Mouse (Mus musculus) bone marrow macrophage, adult 2 months (primary cell): ENCODE results near the gene Bmper. TPM values are rescaled to one million over a fixed set of nuclear protein-coding genes. Genes with fewer than 3 reads are reported as not detected.

Experiments
- H3K27ac ChIP-seq: 2 replicates; pipeline ENCODE4 v1.5.1; 2012; ENCODE audit warnings: low read depth, low read length; ENCODE audit not compliant: insufficient read depth
- H3K4me1 ChIP-seq: 2 replicates; pipeline ENCODE4 v1.6.1; 2012; ENCODE audit warnings: low read length; ENCODE audit not compliant: control insufficient read depth, insufficient read depth
- H3K4me3 ChIP-seq: 2 replicates; pipeline ENCODE4 v1.5.1; 2012; ENCODE audit warnings: mild to moderate bottlenecking, low read length, moderate library complexity; ENCODE audit not compliant: insufficient read depth
- CTCF ChIP-seq: IDR thresholded peaks from 2 replicates; pipeline ENCODE4 v1.5.1; 2012; ENCODE audit warnings: low read depth, mild to moderate bottlenecking, low read length, moderate library complexity
- POLR2A ChIP-seq: IDR thresholded peaks from 2 replicates; pipeline ENCODE4 v1.6.1; 2012; ENCODE audit warnings: mild to moderate bottlenecking, low read depth, low read length, borderline replicate concordance
- polyA plus RNA-seq: library from polyadenylated mRNA; stranded (reverse); fragments of >200 nt; gene quantifications from 2 replicates; pipeline ENCODE4 v1.2.4, GENCODE M21; 2012; ENCODE audit not compliant: missing spikeins, insufficient read depth, insufficient read length

Bmper gene
- not detected in 2 replicates for polyA plus RNA-seq

- Histone ChIP-seq H3K27ac (no peak within 1 kb of the TSS), H3K4me1 (peaks cover 2% of the 10 kb centered on the region; the same call in 1 of the 2 replicates), H3K4me3 (peak within 1 kb of the TSS; percentile 48)
- no peak for TF ChIP-seq CTCF
- TF ChIP-seq POLR2A, result no peak
These were observed at the start of gene Bmper for GRCm38 (mm10) chr9:23222841-23223548. Gene Bmper, plus strand, starts transcription at chr9:23223076.

GRCm38 (mm10) chr9:23177476-23177875 lies 45.4 kb upstream of the Bmper start:
- Histone ChIP-seq H3K27ac (no peak overlapping the region), H3K4me3 (no peak overlapping the region), H3K4me1 (no peaks in the 10 kb centered on the region)
- TF ChIP-seq CTCF, result no peak
- no peak for TF ChIP-seq POLR2A

- TF ChIP-seq POLR2A (no peak), CTCF (no peak)
These were observed 35.7 kb upstream of the Bmper start for GRCm38 (mm10) chr9:23187181-23187580.

GRCm38 (mm10) chr9:23188136-23188535 lies 34.7 kb upstream of the Bmper start:
- Histone ChIP-seq H3K27ac (no peak overlapping the region), H3K4me3 (no peak overlapping the region), H3K4me1 (peaks cover 3% of the 10 kb centered on the region; the same call in 1 of the 2 replicates)
- TF ChIP-seq POLR2A (no peak), CTCF (no peak)

More at GRCm38 (mm10) chr9:23187181-23187580, 35.7 kb upstream of the Bmper start:
- no peak overlapping the region for H3K27ac ChIP-seq
- no peak overlapping the region for H3K4me3 ChIP-seq
- peaks cover 3% of the 10 kb centered on the region; the same call in 1 of the 2 replicates for H3K4me1 ChIP-seq

GRCm38 (mm10) chr9:23190950-23191349 lies 31.9 kb upstream of the Bmper start:
- Histone ChIP-seq H3K27ac (no peak overlapping the region), H3K4me1 (no peaks in the 10 kb centered on the region), H3K4me3 (no peak overlapping the region)
- no peak for TF ChIP-seq POLR2A
- no peak for TF ChIP-seq CTCF

- H3K27ac ChIP-seq, result no peak overlapping the region
- no peaks in the 10 kb centered on the region for H3K4me1 ChIP-seq
- TF ChIP-seq POLR2A, result no peak
- no peak overlapping the region for H3K4me3 ChIP-seq
These were observed 31.4 kb upstream of the Bmper start for GRCm38 (mm10) chr9:23191431-23191830.

GRCm38 (mm10) chr9:23192567-23193331 lies 30.1 kb upstream of the Bmper start:
- Histone ChIP-seq H3K27ac (no peak overlapping the region), H3K4me1 (no peaks in the 10 kb centered on the region), H3K4me3 (no peak overlapping the region)
- TF ChIP-seq POLR2A (no peak), CTCF (no peak)

GRCm38 (mm10) chr9:23198996-23199395 lies 23.9 kb upstream of the Bmper start:
- no peaks in the 10 kb centered on the region for H3K4me1 ChIP-seq
- no peak overlapping the region for H3K27ac ChIP-seq
- no peak overlapping the region for H3K4me3 ChIP-seq
- no peak for TF ChIP-seq POLR2A
- TF ChIP-seq CTCF, result no peak

- H3K4me1 ChIP-seq, result no peaks in the 10 kb centered on the region
- no peak overlapping the region for H3K4me3 ChIP-seq
- TF ChIP-seq POLR2A (no peak), CTCF (no peak)
- H3K27ac ChIP-seq, result no peak overlapping the region
These were observed 23.0 kb upstream of the Bmper start for GRCm38 (mm10) chr9:23199841-23200240.

- TF ChIP-seq CTCF (no peak), POLR2A (no peak)
- Histone ChIP-seq H3K27ac (no peak overlapping the region), H3K4me3 (no peak overlapping the region), H3K4me1 (no peaks in the 10 kb centered on the region)
These were observed 22.0 kb upstream of the Bmper start for GRCm38 (mm10) chr9:23200828-23201227.
